Mouse (Mus musculus) cortical plate, adult 2 months (tissue): Measurements from ENCODE around the gene Tmem186. TPM values are rescaled to one million over a fixed set of nuclear protein-coding genes. Genes with fewer than 3 reads are reported as not detected.

Source experiments
- H3K27ac ChIP-seq: fragments of 200-500 bp; 2 replicates; pipeline ENCODE4 v1.5.1; 2012; ENCODE audit warnings: low read length, control low read depth, inconsistent platforms; ENCODE audit not compliant: insufficient read depth
- H3K4me1 ChIP-seq: fragments of 200-500 bp; 2 replicates; pipeline ENCODE4 v1.6.1; 2011; ENCODE audit warnings: low read length; ENCODE audit not compliant: control insufficient read depth, insufficient read depth
- H3K4me3 ChIP-seq: fragments of 200-500 bp; 2 replicates; pipeline ENCODE4 v1.5.1; 2011; ENCODE audit warnings: mild to moderate bottlenecking, low read length, control low read depth; ENCODE audit not compliant: insufficient read depth
- CTCF ChIP-seq: fragments of 200-500 bp; IDR thresholded peaks from 2 replicates; pipeline ENCODE4 v1.5.1; 2011; ENCODE audit warnings: mild to moderate bottlenecking, control low read depth, low read length; ENCODE audit not compliant: insufficient read depth; ENCODE audit errors: extremely low read depth
- POLR2A ChIP-seq: fragments of 200-500 bp; IDR thresholded peaks from 2 replicates; pipeline ENCODE4 v1.6.1; 2011; ENCODE audit warnings: mild to moderate bottlenecking, low read length, control low read depth; ENCODE audit not compliant: insufficient read depth; ENCODE audit errors: extremely low read depth
- polyA plus RNA-seq: library from polyadenylated mRNA; depleted of rRNA; stranded (reverse); fragments of >200 nt; gene quantifications from 2 replicates; pipeline ENCODE4 v1.2.3, GENCODE M21; 2012

Tmem186 gene
- polyA plus RNA-seq, 1 experiment: 16.1 TPM

DNA sequence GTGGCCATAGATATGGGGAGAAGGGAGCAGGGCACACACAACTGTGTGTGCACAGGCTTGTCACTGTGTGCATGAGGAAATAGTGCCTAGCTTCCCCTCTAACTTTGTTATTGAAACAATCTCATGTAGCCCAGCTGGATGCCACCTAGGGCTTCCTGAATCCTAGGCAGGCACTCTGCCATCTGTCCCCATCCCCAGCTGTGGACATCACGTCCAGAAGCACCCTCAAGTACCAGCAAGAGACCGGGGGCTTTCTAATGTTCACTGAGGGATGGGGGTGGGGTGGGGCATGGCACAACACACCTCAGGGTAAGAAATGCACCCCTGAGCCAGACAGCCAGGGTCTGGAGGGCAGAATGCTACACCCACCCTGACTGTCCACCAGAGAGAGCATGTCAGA lies 30.9 kb upstream of the Tmem186 start:
- TF ChIP-seq POLR2A (no peak), CTCF (no peak)
- no peak overlapping the region for H3K4me3 ChIP-seq
- no peaks in the 10 kb centered on the region for H3K4me1 ChIP-seq
- H3K27ac ChIP-seq: no peak overlapping the region

DNA sequence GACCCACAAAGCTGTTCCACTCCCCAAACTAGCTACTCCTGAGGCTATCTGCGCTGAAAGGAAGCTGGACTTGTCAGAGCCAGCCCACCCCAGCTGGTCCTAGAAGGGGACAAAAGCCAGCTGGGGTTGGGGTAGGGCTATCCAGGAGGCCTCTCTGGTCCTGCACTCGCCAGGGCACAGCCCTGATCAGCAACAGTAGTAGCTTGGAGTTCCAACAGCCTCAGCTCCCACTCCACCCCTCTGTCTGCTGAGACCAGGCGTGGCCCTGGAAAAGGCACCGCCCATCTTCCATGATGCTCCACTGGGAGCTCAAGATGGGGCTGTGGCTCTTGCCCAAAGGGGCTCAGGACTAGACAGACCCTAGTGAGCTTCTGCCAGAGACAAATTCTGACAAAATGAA lies 30.3 kb upstream of the Tmem186 start:
- no peak for TF ChIP-seq POLR2A
- TF ChIP-seq CTCF: no peak
- H3K4me1 ChIP-seq: no peaks in the 10 kb centered on the region
- no peak overlapping the region for H3K4me3 ChIP-seq
- no peak overlapping the region for H3K27ac ChIP-seq

- no peaks in the 10 kb centered on the region for H3K4me1 ChIP-seq
- no peak overlapping the region for H3K4me3 ChIP-seq
- no peak for TF ChIP-seq POLR2A
- TF ChIP-seq CTCF: no peak
- no peak overlapping the region for H3K27ac ChIP-seq
These were observed 29.7 kb upstream of the Tmem186 start for GRCm38 (mm10) chr16:8667261-8667660.

GRCm38 (mm10) chr16:8666452-8666851 lies 28.9 kb upstream of the Tmem186 start:
- TF ChIP-seq POLR2A (no peak), CTCF (no peak)
- Histone ChIP-seq H3K4me3 (no peak overlapping the region), H3K27ac (no peak overlapping the region), H3K4me1 (no peaks in the 10 kb centered on the region)

GRCm38 (mm10) chr16:8665367-8665766 lies 27.9 kb upstream of the Tmem186 start:
- H3K27ac ChIP-seq: no peak overlapping the region
- TF ChIP-seq CTCF (no peak), POLR2A (no peak)
- no peak overlapping the region for H3K4me3 ChIP-seq
- no peaks in the 10 kb centered on the region for H3K4me1 ChIP-seq

DNA sequence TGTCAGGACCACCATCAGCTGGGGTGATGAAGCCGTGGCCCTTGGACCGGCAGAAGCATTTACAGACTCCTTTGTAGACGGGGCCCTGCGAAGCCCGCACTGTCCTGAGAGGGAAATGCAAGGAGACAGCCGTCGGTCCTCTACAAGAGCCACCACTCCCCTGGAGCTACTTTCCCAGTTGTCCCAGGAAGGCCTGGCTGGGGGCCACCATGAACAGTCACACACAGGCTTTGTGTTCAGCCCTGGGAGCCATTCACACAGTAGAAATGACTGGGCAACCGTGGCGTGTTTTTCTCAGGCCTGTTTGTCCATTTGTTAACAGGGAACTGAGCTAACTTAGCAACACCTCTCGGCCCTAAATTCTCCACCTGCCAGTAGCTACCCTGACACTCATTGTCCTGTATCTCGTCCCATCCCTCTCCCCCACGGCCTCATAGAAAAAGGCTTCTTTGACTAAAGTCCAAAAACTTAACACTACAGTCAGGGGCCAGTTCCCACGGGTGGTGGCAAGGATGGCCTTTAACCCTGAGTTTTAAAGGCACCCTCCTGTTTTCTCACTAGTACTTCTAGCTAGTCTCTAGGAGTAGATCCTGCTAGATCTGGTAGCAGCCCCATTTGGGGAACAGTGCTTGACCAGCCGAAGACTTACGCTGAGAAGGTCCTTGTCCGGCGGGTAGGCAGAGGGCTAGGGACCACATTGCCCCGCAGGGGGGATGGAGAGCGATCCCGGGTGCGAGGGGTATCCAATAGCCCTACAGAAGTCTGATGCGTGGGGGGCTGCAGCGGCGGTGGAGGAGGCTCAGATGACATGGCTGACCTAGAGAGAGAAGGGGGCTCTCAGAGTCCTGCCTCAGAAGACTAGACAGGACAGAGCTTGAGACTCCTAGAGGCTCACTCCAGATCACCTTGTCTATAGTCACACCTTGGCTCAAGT lies 26.4 kb upstream of the Tmem186 start:
- no peak overlapping the region for H3K4me3 ChIP-seq
- no peak overlapping the region for H3K27ac ChIP-seq
- TF ChIP-seq CTCF: no peak
- TF ChIP-seq POLR2A: no peak
- H3K4me1 ChIP-seq: no peaks in the 10 kb centered on the region

- H3K27ac ChIP-seq: no peak overlapping the region
- H3K4me1 ChIP-seq: no peaks in the 10 kb centered on the region
- no peak overlapping the region for H3K4me3 ChIP-seq
- no peak for TF ChIP-seq POLR2A
- TF ChIP-seq CTCF: no peak
These were observed 25.5 kb upstream of the Tmem186 start for GRCm38 (mm10) chr16:8663022-8663421.

DNA sequence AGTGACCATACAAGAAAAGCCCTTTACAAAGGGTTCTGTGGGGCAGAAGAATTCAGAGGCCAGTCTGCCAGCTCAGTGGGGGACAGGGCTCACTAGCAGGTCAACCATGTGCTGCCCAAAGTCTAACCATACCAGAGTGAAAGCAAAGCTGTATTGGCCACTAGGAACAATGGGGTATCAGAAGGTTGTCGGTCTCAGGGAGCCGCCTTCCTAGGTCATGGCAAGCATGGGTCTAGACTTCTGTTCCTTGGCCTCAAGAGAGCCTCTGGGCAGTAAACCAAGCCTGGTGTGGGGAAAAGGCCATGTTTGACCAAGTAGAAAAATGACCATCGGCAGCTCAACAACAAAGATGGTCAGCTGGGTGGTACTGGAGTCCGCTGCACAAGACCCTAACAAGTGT lies 21.3 kb upstream of the Tmem186 start:
- no peaks in the 10 kb centered on the region for H3K4me1 ChIP-seq
- no peak overlapping the region for H3K27ac ChIP-seq
- TF ChIP-seq CTCF (no peak), POLR2A (no peak)
- H3K4me3 ChIP-seq: no peak overlapping the region

DNA sequence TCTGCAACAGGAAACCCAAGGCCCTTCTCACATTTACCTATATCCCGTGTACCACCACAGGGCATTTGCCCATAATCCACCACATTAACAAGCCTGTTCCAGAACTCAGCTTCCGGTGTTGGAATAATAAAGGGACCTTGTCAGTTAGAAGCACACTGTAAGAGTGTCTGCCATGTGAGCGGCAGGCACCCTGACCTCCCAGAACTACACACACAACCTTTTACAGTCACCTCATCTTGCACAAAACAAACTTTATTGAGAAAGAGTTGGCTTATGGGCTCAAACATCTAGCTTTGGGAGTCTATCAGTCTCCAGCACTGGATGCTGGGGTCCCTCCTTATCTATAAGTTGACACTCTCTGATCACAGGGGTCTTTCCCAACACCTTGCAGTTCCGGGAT lies 20.8 kb upstream of the Tmem186 start:
- Histone ChIP-seq H3K4me1 (no peaks in the 10 kb centered on the region), H3K4me3 (no peak overlapping the region), H3K27ac (no peak overlapping the region)
- TF ChIP-seq CTCF: no peak
- no peak for TF ChIP-seq POLR2A

- Histone ChIP-seq H3K4me3 (no peak overlapping the region), H3K4me1 (no peaks in the 10 kb centered on the region), H3K27ac (no peak overlapping the region)
- TF ChIP-seq CTCF: no peak
- no peak for TF ChIP-seq POLR2A
These were observed 18.7 kb upstream of the Tmem186 start for GRCm38 (mm10) chr16:8656256-8656655.

- H3K4me1 ChIP-seq: no peaks in the 10 kb centered on the region
- TF ChIP-seq POLR2A (no peak), CTCF (no peak)
- H3K4me3 ChIP-seq: no peak overlapping the region
- H3K27ac ChIP-seq: no peak overlapping the region
These were observed 18.1 kb upstream of the Tmem186 start for GRCm38 (mm10) chr16:8655599-8655998.
